Mouse (Mus musculus) thymus, adult 2 months (tissue): ENCODE data around the gene Mroh7. TPM values are rescaled to one million over a fixed set of nuclear protein-coding genes. Genes with fewer than 3 reads are reported as not detected.
A peak's percentile ranks its signal among the peaks of the same experiment; 100 is the strongest.

ENCODE experiments used
- DNase-seq: peaks from one replicate; pipeline ENCODE4 v3.0.0; 2021
- H3K27ac ChIP-seq: fragments of 200-500 bp; 2 replicates; pipeline ENCODE4 v1.5.1; 2012; ENCODE audit warnings: low read length, control low read depth; ENCODE audit not compliant: control insufficient read depth, insufficient read depth
- H3K27me3 ChIP-seq: fragments of 200-500 bp; 2 replicates; pipeline ENCODE4 v1.6.1; 2012; ENCODE audit warnings: mild to moderate bottlenecking, low read length, moderate library complexity, mixed read lengths; ENCODE audit not compliant: control insufficient read depth, insufficient read depth
- H3K36me3 ChIP-seq: fragments of 200-500 bp; 2 replicates; pipeline ENCODE4 v1.6.1; 2012; ENCODE audit warnings: mild to moderate bottlenecking, low read length, moderate library complexity; ENCODE audit not compliant: control insufficient read depth, insufficient read depth
- H3K4me1 ChIP-seq: fragments of 200-500 bp; replicated peaks from 2 replicates; pipeline ENCODE4 v1.6.1; 2012; ENCODE audit warnings: low read length; ENCODE audit not compliant: control insufficient read depth, insufficient read depth
- H3K4me3 ChIP-seq: fragments of 200-500 bp; 2 replicates; pipeline ENCODE4 v1.5.1; 2012; ENCODE audit warnings: mild to moderate bottlenecking, low read length, control low read depth, moderate library complexity; ENCODE audit not compliant: control insufficient read depth, insufficient read depth
- CTCF ChIP-seq: fragments of 200-500 bp; IDR thresholded peaks from 2 replicates; pipeline ENCODE4 v1.5.1; 2012; ENCODE audit warnings: mild to moderate bottlenecking, control low read depth, low read length, moderate library complexity, borderline replicate concordance; ENCODE audit not compliant: control insufficient read depth, poor library complexity, insufficient read depth; ENCODE audit errors: extremely low read depth
- POLR2A ChIP-seq: fragments of 200-500 bp; IDR thresholded peaks from 2 replicates; pipeline ENCODE4 v1.6.1; 2012; ENCODE audit warnings: mild to moderate bottlenecking, low read length, control low read depth, moderate library complexity; ENCODE audit not compliant: control insufficient read depth, poor library complexity, insufficient read depth; ENCODE audit errors: extremely low read depth
- WGBS: fragments of 180-500 bp; shearing (Covaris S2); methylation state at CpG from one replicate; pipeline ENCODE4 v1.1.7; 2018; 5-methylcytosine and 5-hydroxymethylcytosine counted together
- polyA plus RNA-seq: library from polyadenylated mRNA; depleted of rRNA; stranded (reverse); fragments of >200 nt; gene quantifications from 2 replicates; pipeline ENCODE4 v1.2.3, GENCODE M21; 2012

Gene Mroh7
- polyA plus RNA-seq, 1 experiment = 0.27 TPM

GRCm38 (mm10) chr4:106733636-106734035, 2.9 kb upstream of the Mroh7 start, which contains the start of gene Fam151a:
Fam151a (plus strand) TSS chr4:106733889.
- DNase-seq = no peak
- H3K4me1 ChIP-seq = no peaks in the 10 kb centered on the region
- 91% methylated on average over 4 of the region's 4 CpGs for WGBS
- H3K27me3 ChIP-seq = no peaks in the 10 kb centered on the region
- H3K4me3 ChIP-seq = no peak within 1 kb of the TSS
- no peak for TF ChIP-seq CTCF
- TF ChIP-seq POLR2A = no peak
- no peaks in the 10 kb centered on the region for H3K36me3 ChIP-seq
- no peak within 1 kb of the TSS for H3K27ac ChIP-seq

- Histone ChIP-seq H3K36me3 (no peaks in the 10 kb centered on the region), H3K4me1 (no peaks in the 10 kb centered on the region), H3K27ac (no peak overlapping the region), H3K4me3 (no peak overlapping the region), H3K27me3 (no peaks in the 10 kb centered on the region)
- no peak for TF ChIP-seq CTCF
- no peak for TF ChIP-seq POLR2A
- DNase-seq = no peak
- 88% methylated on average over 4 of the region's 4 CpGs for WGBS
Measured at GRCm38 (mm10) chr4:106720631-106721030, 10.1 kb downstream of the Mroh7 start.

- Histone ChIP-seq H3K36me3 (no peaks in the 10 kb centered on the region), H3K27me3 (no peaks in the 10 kb centered on the region), H3K4me3 (no peak overlapping the region), H3K27ac (no peak overlapping the region), H3K4me1 (no peaks in the 10 kb centered on the region)
- DNase-seq = no peak
- TF ChIP-seq POLR2A = no peak
- no peak for TF ChIP-seq CTCF
- 88% methylated on average over 6 of the region's 6 CpGs for WGBS
Measured at GRCm38 (mm10) chr4:106713622-106714021, 17.1 kb downstream of the Mroh7 start.

GRCm38 (mm10) chr4:106708408-106708807, 22.3 kb downstream of the Mroh7 start:
- TF ChIP-seq CTCF (peak; percentile 84; the same call in 1 of the 2 replicates), POLR2A (no peak)
- no peak overlapping the region for H3K4me3 ChIP-seq
- H3K27ac ChIP-seq = no peak overlapping the region
- WGBS = under 1% methylated on average over 8 of the region's 8 CpGs
- H3K27me3 ChIP-seq = no peaks in the 10 kb centered on the region
- no peaks in the 10 kb centered on the region for H3K36me3 ChIP-seq
- H3K4me1 ChIP-seq = no peaks in the 10 kb centered on the region
- peak; percentile 74 for DNase-seq

GRCm38 (mm10) chr4:106707957-106708356, 22.8 kb downstream of the Mroh7 start:
- Histone ChIP-seq H3K36me3 (no peaks in the 10 kb centered on the region), H3K4me3 (no peak overlapping the region), H3K4me1 (no peaks in the 10 kb centered on the region), H3K27ac (no peak overlapping the region), H3K27me3 (no peaks in the 10 kb centered on the region)
- 43% methylated on average over 5 of the region's 5 CpGs for WGBS
- DNase-seq = no peak
- TF ChIP-seq POLR2A (no peak), CTCF (no peak)

GRCm38 (mm10) chr4:106705096-106705665, 25.5 kb downstream of the Mroh7 start:
- H3K27ac ChIP-seq = no peak overlapping the region

GRCm38 (mm10) chr4:106704416-106704815, 26.3 kb downstream of the Mroh7 start:
- TF ChIP-seq POLR2A = no peak
- TF ChIP-seq CTCF = no peak
- Histone ChIP-seq H3K4me1 (no peaks in the 10 kb centered on the region), H3K36me3 (no peaks in the 10 kb centered on the region), H3K27me3 (no peaks in the 10 kb centered on the region), H3K4me3 (no peak overlapping the region), H3K27ac (no peak overlapping the region)
- no peak for DNase-seq
- WGBS = 92% methylated on average over 11 of the region's 11 CpGs

More at GRCm38 (mm10) chr4:106705096-106705665, 25.5 kb downstream of the Mroh7 start:
- Histone ChIP-seq H3K4me3 (no peak overlapping the region), H3K27me3 (no peaks in the 10 kb centered on the region), H3K36me3 (no peaks in the 10 kb centered on the region), H3K4me1 (no peaks in the 10 kb centered on the region)
- 71% methylated on average over 8 of the region's 8 CpGs for WGBS
- DNase-seq = no peak
- TF ChIP-seq CTCF (no peak), POLR2A (no peak)
